Mouse (Mus musculus) left cerebral cortex, postnatal 25 days (tissue): ENCODE data around the gene Zfp990. TPM values are rescaled to one million over a fixed set of nuclear protein-coding genes. Genes with fewer than 3 reads are reported as not detected.
"Not testable (repeated sequence)": the region's sequence is repeated elsewhere in the genome, so short reads cannot be mapped to it uniquely, and the experiment has no call there.

Experiments used
- DNase-seq, 2 experiments: peaks; one replicate each; pipeline ENCODE4 v3.0.0; 2022; ENCODE audit warnings: low spot score in 2 of 2, mixed read lengths in 1 of 2
- intact Hi-C: fragments of 180-260 bp; cut with DNase I; formaldehyde crosslinking; loops from one replicate; pipeline ENCODE4 v1.15.1; 2025
- total RNA-seq, 2 experiments: library from RNA; stranded (reverse); gene quantifications; 2 replicates each; pipeline ENCODE4 v1.2.3; 2021

The Zfp990 gene
- total RNA-seq, 2 experiments from 2014 or later, result 0.34 to 0.50 TPM

DNA sequence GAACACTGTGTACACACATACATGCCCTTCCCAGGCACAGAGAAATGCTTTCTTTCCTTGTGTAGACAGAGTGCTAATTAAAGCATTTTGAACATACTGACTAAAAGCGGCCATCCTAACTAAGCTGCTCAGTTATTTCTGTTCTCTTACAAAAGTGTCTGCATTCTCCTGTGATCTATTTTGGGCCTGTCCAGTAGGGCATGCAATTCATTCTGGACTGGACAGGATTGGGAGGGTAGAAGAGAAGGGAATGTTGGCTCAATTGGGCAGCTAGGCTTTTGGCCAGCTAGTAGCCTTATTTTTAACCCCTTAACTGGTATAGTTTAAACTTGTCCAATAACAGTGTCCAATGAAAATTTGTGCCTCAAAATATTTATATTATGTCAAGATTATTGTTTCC, 69.8 kb downstream of the Zfp990 start:
- DNase-seq, intact Hi-C loops: not testable (repeated sequence)

GRCm38 (mm10) chr4:145585078-145585477, 74.5 kb downstream of the Zfp990 start, which contains the start of gene Gm13212:
Gene Gm13212 (plus strand): TSS chr4:145585166.
- DNase-seq, intact Hi-C loops: not testable (repeated sequence)

DNA sequence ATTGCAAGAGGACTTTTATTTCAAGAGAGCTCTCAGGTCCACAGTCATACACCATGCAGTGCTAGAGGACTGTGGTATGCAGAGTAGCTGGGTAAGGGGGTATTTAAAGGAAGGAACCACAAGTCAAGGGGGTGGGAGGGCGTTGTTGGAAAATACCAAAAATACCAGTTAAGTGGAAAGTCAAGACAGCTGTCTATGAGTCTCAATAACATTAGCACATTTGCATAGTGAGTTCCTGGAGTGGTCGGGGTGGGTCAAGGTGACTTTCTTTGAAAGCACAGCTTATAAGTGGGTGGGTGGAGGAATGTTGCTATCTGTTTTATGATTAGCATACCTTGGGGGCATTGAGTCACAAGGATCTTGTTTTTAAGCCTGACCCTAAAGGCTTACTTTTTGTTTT, 75.5 kb downstream of the Zfp990 start:
- intact Hi-C loops, DNase-seq: not testable (repeated sequence)

Other genes starting within 250 kb of the Zfp990 start
- 1 to 10 TPM in 1 of 2 experiments, under 1 TPM in 1; 0.69 to 1.2 TPM for gene Tnfrsf8, start 195.6 kb upstream of the Zfp990 start, total RNA-seq
- under 1 TPM in 1 of 2 experiments, not detected in 1; 0.30 TPM for gene Gm13212, start 74.4 kb downstream of the Zfp990 start, total RNA-seq
- gene Zfp980, start 159.9 kb downstream of the Zfp990 start, total RNA-seq, result under 1 TPM in 1 of 2 experiments, not detected in 1; 0.09 TPM